Mouse (Mus musculus) MEL (cell line): Measurements from ENCODE around the gene Fam189b.

ENCODE experiments used
- CHD1 ChIP-seq: IDR thresholded peaks from 2 replicates; pipeline ENCODE4 v1.6.1; 2012; ENCODE audit warnings: low read depth, mild to moderate bottlenecking, inconsistent platforms, low read length, improper control_type of control experiment
- CHD2 ChIP-seq: IDR thresholded peaks from 2 replicates; pipeline ENCODE4 v1.6.1; 2011; ENCODE audit warnings: low read length, improper control_type of control experiment
- CTCF ChIP-seq, 3 experiments: IDR thresholded peaks in 2 of 3; conservative IDR thresholded peaks in 1 of 3; 2 replicates each; pipeline ENCODE4 v1.5.1; 2011 to 2012; ENCODE audit warnings: low read length in 3 of 3, low read depth in 2 of 3, mild to moderate bottlenecking in 2 of 3, improper control_type of control experiment in 1 of 3, inconsistent platforms in 1 of 3, mixed read lengths in 1 of 3, moderate library complexity in 1 of 3; ENCODE audit not compliant: control insufficient read depth in 1 of 3, insufficient read depth in 1 of 3, poor library complexity in 1 of 3, severe bottlenecking in 1 of 3
- POLR2A ChIP-seq, 2 experiments: IDR thresholded peaks; 2 replicates each; pipeline ENCODE4 v1.6.1; 2011 to 2012; ENCODE audit warnings: low read length in 2 of 2, mild to moderate bottlenecking in 2 of 2, control low read depth in 1 of 2, improper control_type of control experiment in 1 of 2, low read depth in 1 of 2, moderate library complexity in 1 of 2; ENCODE audit not compliant: control insufficient read depth in 1 of 2, insufficient read depth in 1 of 2, poor library complexity in 1 of 2
- SIN3A ChIP-seq: IDR thresholded peaks from 2 replicates; pipeline ENCODE4 v1.6.1; 2012; ENCODE audit warnings: low read length, improper control_type of control experiment, inconsistent platforms

- TF ChIP-seq SIN3A (peak; percentile 100), POLR2A (IDR thresholded peaks at IDR 0.05; ENCODE audit: control insufficient read depth in 1 of 2, insufficient read depth in 1 of 2, low read depth in 1 of 2, low read length in 2 of 2, poor library complexity in 1 of 2) (no peak), CHD2 (no peak), CHD1 (no peak), CTCF (IDR thresholded peaks at IDR 0.05 in 2 of 3, conservative IDR thresholded peaks at IDR 0.05 in 1 of 3; ENCODE audit: control insufficient read depth in 1 of 3, insufficient read depth in 1 of 3, low read depth in 2 of 3, low read length in 3 of 3, poor library complexity in 1 of 3, severe bottlenecking in 1 of 3) (no peak)
These were observed 23.7 kb upstream of the Fam189b start for GRCm38 (mm10) chr3:89159211-89159610.
